Mouse (Mus musculus): Measurements from ENCODE around the gene H13.

DNA sequence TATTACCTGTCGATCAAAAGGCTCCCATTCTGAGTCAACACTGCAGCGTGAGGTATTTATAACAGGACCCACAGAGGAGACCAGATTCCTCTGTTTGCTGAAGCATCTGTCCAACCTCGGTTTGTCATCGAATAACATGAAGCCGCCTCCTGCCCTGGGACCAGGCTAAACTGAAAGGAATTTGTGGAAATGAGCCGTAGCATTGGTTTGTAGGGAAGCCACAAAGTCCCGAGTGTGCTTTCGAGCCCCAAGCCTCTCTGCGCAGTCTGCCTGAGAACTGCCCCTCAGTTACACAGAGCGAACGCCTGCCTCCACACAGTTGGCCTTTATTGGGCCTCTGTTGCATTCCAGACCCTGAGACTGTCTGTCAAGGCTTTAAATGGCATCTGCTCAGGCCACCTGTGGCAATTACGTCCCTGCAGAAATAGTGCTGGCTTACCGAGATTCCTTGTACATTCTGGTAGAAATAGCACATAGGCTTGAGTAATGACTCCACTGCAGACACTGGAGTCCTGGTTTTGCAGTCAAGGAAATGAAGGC lies 6.1 kb downstream of the H13 start:
- no peak for TF ChIP-seq CTCF (IDR thresholded peaks at IDR 0.05; ENCODE audit: borderline replicate concordance, insufficient read depth, low read depth, low read length)
- TF ChIP-seq POLR2A (IDR thresholded peaks at IDR 0.05; ENCODE audit: borderline replicate concordance, insufficient read depth, low read length) = no peak

All from cerebellum, adult 2 months (tissue).